Mouse (Mus musculus): ENCODE results near the gene Myzap.

DNA sequence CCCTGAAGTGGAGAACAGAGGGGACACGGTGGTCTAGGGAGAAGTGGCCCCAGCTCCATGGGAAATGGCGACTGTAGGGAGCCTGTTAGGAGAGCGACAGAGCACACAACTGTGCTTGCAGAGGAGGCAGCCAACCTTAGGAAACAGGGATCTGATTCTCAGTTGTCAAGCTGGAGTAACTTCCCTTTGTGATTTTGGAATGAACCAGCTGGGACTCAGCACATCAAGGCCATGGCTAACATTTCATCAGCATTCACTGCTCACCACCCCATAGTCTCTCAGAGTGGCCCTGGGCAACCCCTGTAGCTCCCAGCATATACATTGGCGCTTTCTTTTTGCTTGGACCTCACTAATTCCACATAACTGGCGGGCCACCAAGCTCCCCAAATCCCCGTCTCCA is 33.8 kb upstream of the Myzap start:
- no peak for TF ChIP-seq POLR2A (IDR thresholded peaks at IDR 0.05; ENCODE audit: borderline replicate concordance, insufficient read depth, low read length)
- TF ChIP-seq CTCF (IDR thresholded peaks at IDR 0.05; ENCODE audit: borderline replicate concordance, insufficient read depth, low read depth, low read length), result no peak

Data from cerebellum, adult 2 months (tissue).